Mouse (Mus musculus) forebrain, embryonic 11.5 days (tissue): ENCODE measurements around the gene Tnfrsf22. TPM values are rescaled to one million over a fixed set of nuclear protein-coding genes. Genes with fewer than 3 reads are reported as not detected.

Experiments used
- ATAC-seq: fragments of 200-750 bp; cut with Nextera tagmentation; replicated peaks from 2 replicates; pipeline ENCODE4 v1.8.0; 2017; ENCODE audit warnings: moderate TSS enrichment; ENCODE audit not compliant: low FRiP score
- DNase-seq: peaks from one replicate; pipeline ENCODE4 v3.0.0-alpha.2; 2017; ENCODE audit warnings: low spot score
- H3K27ac ChIP-seq: fragments of 300-500 bp; sonication (generic); 2 replicates; pipeline ENCODE4 v1.5.1; 2014; ENCODE audit warnings: low read depth, low read length
- H3K27me3 ChIP-seq: fragments of 300-500 bp; sonication (generic); 2 replicates; pipeline ENCODE4 v1.6.1; 2014; ENCODE audit warnings: mild to moderate bottlenecking, low read length, mixed read lengths; ENCODE audit not compliant: control insufficient read depth, insufficient read depth
- H3K36me3 ChIP-seq: fragments of 300-500 bp; sonication (generic); 2 replicates; pipeline ENCODE4 v1.6.1; 2014; ENCODE audit warnings: mild to moderate bottlenecking, low read length, moderate library complexity, mixed read lengths; ENCODE audit not compliant: control insufficient read depth, insufficient read depth
- H3K4me1 ChIP-seq: fragments of 300-500 bp; sonication (generic); replicated peaks from 2 replicates; pipeline ENCODE4 v1.6.1; 2014; ENCODE audit warnings: low read length, mixed read lengths; ENCODE audit not compliant: control insufficient read depth, insufficient read depth
- H3K4me2 ChIP-seq: fragments of 300-500 bp; sonication (generic); 2 replicates; pipeline ENCODE4 v1.6.1; 2014; ENCODE audit warnings: low read depth, mild to moderate bottlenecking, low read length, moderate library complexity, mixed read lengths; ENCODE audit not compliant: severe bottlenecking
- H3K4me3 ChIP-seq: fragments of 300-500 bp; sonication (generic); 2 replicates; pipeline ENCODE4 v1.5.1; 2014; ENCODE audit warnings: low read depth, low read length
- H3K9ac ChIP-seq: fragments of 300-500 bp; sonication (generic); 2 replicates; pipeline ENCODE4 v1.6.1; 2014; ENCODE audit warnings: low read length
- H3K9me3 ChIP-seq: fragments of 300-500 bp; sonication (generic); 2 replicates; pipeline ENCODE4 v1.6.1; 2016; ENCODE audit warnings: low read length, mixed read lengths; ENCODE audit not compliant: control insufficient read depth
- WGBS: fragments of 180-500 bp; shearing (Covaris S2); extraction: QIAGEN DNeasy Blood & Tissue Kit; methylation state at CpG from one replicate; pipeline ENCODE4 v1.1.7; 2014; 5-methylcytosine and 5-hydroxymethylcytosine counted together
- polyA plus RNA-seq: library from polyadenylated mRNA; unstranded; fragments of >200 nt; fragmentation: Nextera tagmentation; extraction: Ambion mirVana; gene quantifications from 2 replicates; pipeline ENCODE4 v1.2.1, GENCODE M21; 2014

Gene Tnfrsf22
- polyA plus RNA-seq, 1 experiment from 2014 or later, result 9.8 TPM

DNA sequence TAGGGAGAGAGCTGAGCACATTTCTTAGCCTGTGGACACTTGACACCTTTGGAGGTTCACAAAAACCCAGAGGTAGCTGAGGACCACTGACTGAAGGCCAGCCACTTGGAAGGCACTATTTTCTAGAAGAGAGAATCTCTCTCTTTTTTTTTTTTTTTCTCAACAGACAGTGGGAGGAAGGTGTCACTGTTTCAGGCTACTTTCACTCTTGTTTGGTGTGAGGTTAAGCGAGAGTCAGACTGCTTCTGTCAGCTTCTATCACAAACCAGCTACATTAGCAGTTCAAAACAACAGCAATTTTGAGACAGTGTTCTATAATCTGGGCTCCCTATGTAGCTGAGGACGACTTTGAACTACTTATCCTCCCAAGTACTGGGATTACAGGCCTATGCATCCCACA lies 23.3 kb downstream of the Tnfrsf22 start:
- H3K9me3 ChIP-seq, result no peaks in the 10 kb centered on the region
- H3K4me1 ChIP-seq, result no peaks in the 10 kb centered on the region
- H3K36me3 ChIP-seq, result no peaks in the 10 kb centered on the region
- DNase-seq, result no peak
- H3K27me3 ChIP-seq, result no peaks in the 10 kb centered on the region
- no peak overlapping the region for H3K9ac ChIP-seq
- no peak overlapping the region for H3K4me3 ChIP-seq
- H3K4me2 ChIP-seq, result no peak overlapping the region
- WGBS, result 64% methylated on average over 2 of the region's 2 CpGs
- ATAC-seq, result no peak
- no peak overlapping the region for H3K27ac ChIP-seq

GRCm38 (mm10) chr7:143625151-143625550 lies 24.3 kb downstream of the Tnfrsf22 start:
- ATAC-seq (no peak), DNase-seq (no peak)
- Histone ChIP-seq H3K4me3 (no peak overlapping the region), H3K4me2 (no peak overlapping the region), H3K9me3 (no peaks in the 10 kb centered on the region), H3K4me1 (no peaks in the 10 kb centered on the region), H3K27me3 (no peaks in the 10 kb centered on the region), H3K27ac (no peak overlapping the region), H3K9ac (no peak overlapping the region), H3K36me3 (no peaks in the 10 kb centered on the region)
- 78% methylated on average over 5 of the region's 5 CpGs for WGBS

DNA sequence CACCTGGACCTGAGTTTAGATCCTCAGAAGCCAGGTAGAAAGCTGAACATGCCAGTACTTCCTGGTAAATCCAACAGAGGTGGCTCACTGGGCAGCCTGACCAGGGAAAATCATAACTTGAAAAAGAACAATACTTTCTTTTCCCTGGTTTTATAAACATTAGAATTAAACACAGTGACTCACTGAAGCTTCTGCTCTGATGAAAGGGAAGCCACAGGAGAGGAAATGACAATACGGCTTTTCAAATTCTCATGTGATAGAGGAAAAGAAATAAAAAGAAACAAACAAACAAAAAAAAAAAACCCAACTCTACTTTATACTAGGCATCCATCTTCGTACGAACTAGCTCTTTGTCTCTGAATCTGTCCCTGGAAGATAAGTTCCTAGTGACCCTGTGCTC lies 24.9 kb downstream of the Tnfrsf22 start:
- no peak overlapping the region for H3K4me3 ChIP-seq
- 88% methylated on average over 3 of the region's 3 CpGs for WGBS
- H3K27me3 ChIP-seq, result no peaks in the 10 kb centered on the region
- H3K9me3 ChIP-seq, result no peaks in the 10 kb centered on the region
- H3K9ac ChIP-seq, result no peak overlapping the region
- ATAC-seq (no peak), DNase-seq (no peak)
- no peak overlapping the region for H3K27ac ChIP-seq
- no peaks in the 10 kb centered on the region for H3K4me1 ChIP-seq
- H3K36me3 ChIP-seq, result no peaks in the 10 kb centered on the region
- H3K4me2 ChIP-seq, result no peak overlapping the region

- H3K27me3 ChIP-seq, result no peaks in the 10 kb centered on the region
- no peak overlapping the region for H3K27ac ChIP-seq
- ATAC-seq (no peak), DNase-seq (no peak)
- WGBS, result 68% methylated on average over 1 of the region's 1 CpGs
- no peak overlapping the region for H3K9ac ChIP-seq
- H3K36me3 ChIP-seq, result no peaks in the 10 kb centered on the region
- H3K9me3 ChIP-seq, result no peaks in the 10 kb centered on the region
- H3K4me1 ChIP-seq, result no peaks in the 10 kb centered on the region
- no peak overlapping the region for H3K4me2 ChIP-seq
- no peak overlapping the region for H3K4me3 ChIP-seq
Measured at GRCm38 (mm10) chr7:143620951-143621350, 28.5 kb downstream of the Tnfrsf22 start.

DNA sequence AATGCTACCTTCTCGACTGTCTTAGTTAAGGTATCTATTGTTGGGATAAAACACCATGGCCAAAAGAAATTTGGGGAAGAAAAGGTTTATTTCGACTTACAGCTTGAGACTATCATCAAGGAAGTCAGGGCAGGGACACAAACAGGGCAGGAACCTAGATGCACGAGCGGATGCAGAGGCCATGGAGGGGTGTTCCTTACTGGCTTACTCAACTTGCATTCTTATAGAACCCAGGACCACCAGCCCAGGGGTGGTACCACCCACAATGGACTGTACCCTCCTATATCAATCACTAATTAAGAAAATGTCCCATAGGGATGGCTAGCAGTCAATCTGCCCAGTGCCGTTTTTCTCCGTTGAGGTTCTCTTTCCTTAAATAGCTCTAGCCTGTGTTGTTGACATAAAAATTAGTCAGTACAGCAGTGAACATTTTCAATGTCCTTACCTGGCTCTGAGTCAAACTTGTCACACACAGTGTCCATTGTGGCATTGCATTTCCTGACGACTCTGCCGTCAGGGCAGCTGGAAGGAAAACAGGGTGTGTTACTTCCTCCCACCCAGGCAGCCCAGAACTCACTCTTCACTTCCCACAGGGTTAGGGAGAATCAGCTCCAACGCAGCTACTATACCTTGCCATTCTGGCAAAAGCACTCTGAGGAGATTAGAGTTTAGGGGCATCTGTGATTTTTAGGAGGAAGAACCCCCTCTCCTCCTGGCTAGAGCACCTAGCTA lies 34.9 kb downstream of the Tnfrsf22 start:
- 76% methylated on average over 9 of the region's 9 CpGs for WGBS
- no peaks in the 10 kb centered on the region for H3K36me3 ChIP-seq
- H3K4me1 ChIP-seq, result no peaks in the 10 kb centered on the region
- no peaks in the 10 kb centered on the region for H3K9me3 ChIP-seq
- no peaks in the 10 kb centered on the region for H3K27me3 ChIP-seq
- DNase-seq, result no peak
- no peak overlapping the region for H3K4me3 ChIP-seq
- ATAC-seq, result no peak
- no peak overlapping the region for H3K4me2 ChIP-seq
- no peak overlapping the region for H3K27ac ChIP-seq
- H3K9ac ChIP-seq, result no peak overlapping the region

DNA sequence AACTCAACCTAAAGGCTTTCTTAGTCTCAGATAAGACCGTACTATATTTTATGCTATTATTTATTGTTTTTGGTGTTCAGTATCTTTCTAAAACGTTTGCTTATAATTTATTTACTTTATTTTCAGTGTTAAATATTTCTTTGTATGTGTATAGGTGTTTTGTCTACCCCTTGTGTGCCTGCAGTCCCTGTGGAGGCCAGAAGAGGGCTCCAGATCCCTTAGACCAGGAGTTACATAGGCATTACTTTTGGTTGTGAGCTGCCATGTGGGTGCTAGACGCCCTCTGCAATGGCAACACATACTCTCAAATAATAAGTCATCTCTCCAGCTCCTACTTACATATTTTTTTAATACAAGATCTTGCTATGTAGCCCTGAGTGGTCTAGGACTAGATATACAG lies 37.2 kb downstream of the Tnfrsf22 start:
- ATAC-seq (no peak), DNase-seq (no peak)
- no peak overlapping the region for H3K4me3 ChIP-seq
- H3K9me3 ChIP-seq, result no peaks in the 10 kb centered on the region
- no peaks in the 10 kb centered on the region for H3K36me3 ChIP-seq
- H3K4me1 ChIP-seq, result no peaks in the 10 kb centered on the region
- H3K27ac ChIP-seq, result no peak overlapping the region
- 59% methylated on average over 3 of the region's 3 CpGs for WGBS
- H3K27me3 ChIP-seq, result no peaks in the 10 kb centered on the region
- no peak overlapping the region for H3K4me2 ChIP-seq
- H3K9ac ChIP-seq, result no peak overlapping the region

DNA sequence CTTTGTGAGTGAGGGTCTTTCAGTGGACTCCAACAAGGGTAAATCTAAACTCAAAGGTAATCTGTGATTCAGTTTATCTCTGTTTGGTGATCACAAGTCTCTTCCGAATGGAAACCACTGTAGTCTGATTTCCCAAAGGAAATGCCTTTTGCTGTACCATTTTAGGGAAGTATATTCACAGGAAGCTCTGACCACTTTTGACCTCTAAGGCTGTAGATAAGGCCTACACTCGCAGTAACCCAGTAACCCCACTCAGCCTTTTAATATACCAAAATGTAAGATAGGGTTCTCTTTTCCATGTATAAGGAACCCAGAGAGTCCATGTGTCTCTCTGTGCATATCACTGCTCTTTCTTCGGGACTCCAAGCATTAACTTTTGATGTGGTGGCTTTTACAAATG lies 44.1 kb downstream of the Tnfrsf22 start:
- no peak for ATAC-seq
- Histone ChIP-seq H3K9ac (no peak overlapping the region), H3K4me1 (no peaks in the 10 kb centered on the region; the same call in 1 of the 2 replicates), H3K4me2 (no peak overlapping the region), H3K27ac (no peak overlapping the region), H3K36me3 (no peaks in the 10 kb centered on the region), H3K4me3 (no peak overlapping the region), H3K9me3 (no peaks in the 10 kb centered on the region), H3K27me3 (no peaks in the 10 kb centered on the region)
- 92% methylated on average over 3 of the region's 3 CpGs for WGBS
- no peak for DNase-seq

DNA sequence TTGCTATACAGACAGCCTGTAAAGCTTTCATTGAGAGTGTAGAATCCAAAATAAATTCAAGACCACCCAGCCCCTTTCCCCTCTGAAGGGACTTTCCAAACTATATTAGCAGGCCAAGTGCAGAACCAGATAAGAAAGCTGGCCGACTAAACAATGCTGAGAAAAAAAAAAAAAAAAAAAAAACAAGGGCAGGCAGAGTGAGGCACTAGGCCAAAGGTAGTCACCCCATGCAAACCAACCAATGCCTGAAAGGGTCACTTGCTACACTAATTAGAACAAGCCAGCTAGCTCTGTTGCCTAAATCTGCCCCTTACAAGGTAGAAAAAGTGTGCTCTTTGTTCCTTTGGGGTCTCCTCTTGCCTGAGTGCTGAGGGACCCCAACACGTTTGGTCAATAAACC lies 44.6 kb downstream of the Tnfrsf22 start:
- Histone ChIP-seq H3K9me3 (no peaks in the 10 kb centered on the region), H3K4me3 (no peak overlapping the region), H3K4me2 (no peak overlapping the region), H3K27me3 (no peaks in the 10 kb centered on the region), H3K9ac (no peak overlapping the region), H3K36me3 (no peaks in the 10 kb centered on the region), H3K27ac (no peak overlapping the region), H3K4me1 (no peaks in the 10 kb centered on the region; the same call in 1 of the 2 replicates)
- 76% methylated on average over 2 of the region's 2 CpGs for WGBS
- DNase-seq (no peak), ATAC-seq (no peak)

DNA sequence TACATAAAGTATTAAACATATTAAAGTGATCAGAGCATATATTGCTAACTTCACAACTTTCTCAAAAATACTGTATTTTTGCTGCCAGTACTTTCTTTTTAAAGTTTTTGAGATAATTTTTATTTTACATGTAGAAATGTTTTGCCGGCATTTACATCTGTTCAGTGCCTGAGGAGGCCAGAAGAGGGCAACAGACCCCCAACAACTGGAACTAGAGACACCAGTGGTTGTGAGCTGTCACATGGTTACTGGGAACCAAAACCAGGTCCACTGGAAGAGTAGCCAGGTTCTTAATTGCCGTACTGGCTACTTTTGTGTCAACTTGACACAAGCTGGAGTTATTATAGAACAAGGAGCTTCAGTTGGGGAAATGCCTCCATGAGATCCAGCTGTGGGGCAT lies 47.8 kb downstream of the Tnfrsf22 start:
- DNase-seq (no peak), ATAC-seq (no peak)
- Histone ChIP-seq H3K27me3 (no peaks in the 10 kb centered on the region), H3K9me3 (no peaks in the 10 kb centered on the region), H3K9ac (no peak overlapping the region), H3K27ac (no peak overlapping the region), H3K4me3 (no peak overlapping the region), H3K36me3 (no peaks in the 10 kb centered on the region), H3K4me2 (no peak overlapping the region), H3K4me1 (peaks cover 6% of the 10 kb centered on the region)
- WGBS, result 82% methylated on average over 2 of the region's 2 CpGs
